Mouse (Mus musculus): ENCODE data around the gene Fam185a.

DNA sequence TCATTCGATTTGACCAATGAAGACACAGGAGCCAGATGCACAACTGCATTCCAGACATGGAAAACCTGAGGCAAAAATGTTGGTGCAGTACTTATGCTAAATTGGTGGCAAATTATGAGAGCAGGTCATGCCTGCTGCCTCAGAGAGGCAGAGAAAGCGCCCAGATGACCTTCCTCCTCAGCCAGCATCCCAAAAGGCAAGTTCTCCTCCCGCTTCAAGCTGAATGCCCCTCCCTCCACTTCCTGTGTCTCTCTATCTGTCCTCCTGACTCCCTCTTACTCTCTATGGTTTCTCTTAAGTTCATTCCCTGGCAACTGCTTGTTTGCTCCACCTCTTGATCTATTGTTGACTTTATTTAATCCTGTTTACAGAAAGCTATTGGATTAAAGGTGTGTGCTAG, 70.0 kb downstream of the Fam185a start:
- TF ChIP-seq POLR2A (IDR thresholded peaks at IDR 0.05; ENCODE audit: low read depth, low read length) (no peak), CTCF (conservative IDR thresholded peaks at IDR 0.05; ENCODE audit: insufficient read depth, insufficient read length, low read depth, low read length) (no peak)
